9 mouse cellular contexts compared by ENCODE assay signal in genomic region chr19:46147511-46148371, GRCm38 (mm10). TPM values are rescaled to one million over a fixed set of nuclear protein-coding genes. Genes with fewer than 3 reads are reported as not detected.
DNase-seq lines count a peak whose midpoint lies in the region; ATAC-seq lines count a peak whose summit lies in the region.
"Had no signal": no experiment of that assay in that cellular context is flagged by ENCODE, and none has a peak within 500 bp of the region (broad histone marks: within the 10 kb centered on the region; RNA-seq: fewer than 3 reads in every experiment).

TSS of gene Pitx3 (minus strand) at chr19:46148326.

- DNase-seq in heart, adult 11 months: peak; percentile 93
- no peak for DNase-seq in heart, postnatal 25 days (ENCODE audit: low spot score)
- DNase-seq in embryo, embryonic 10 days (ENCODE audit: low spot score): peak; percentile 55
- peak; percentile 14 for DNase-seq in heart, adult 8-10 months (ENCODE audit: low spot score)
- DNase-seq in mesoderm, embryonic 11.5 days (ENCODE audit: low read depth, low spot score): peak; percentile 28
- no peak for DNase-seq in yolk sac, embryonic 10.5 days (ENCODE audit: low spot score)
- no peak for DNase-seq in left cerebral cortex, postnatal 14 days (ENCODE audit: low spot score in 2 of 2)

- intact Hi-C loops in heart, postnatal 25 days (cut with DNase I): no loop called here
- intact Hi-C loops in left cerebral cortex, postnatal 14 days (cut with DNase I): no loop called here

- no peak within 1 kb of the TSS for H3K27ac ChIP-seq in kidney, embryonic 15.5 days

- H3K27me3 ChIP-seq in kidney, embryonic 15.5 days: peaks cover 84% of the 10 kb centered on the region

- H3K36me3 ChIP-seq in kidney, embryonic 15.5 days: no peaks in the 10 kb centered on the region

- H3K4me3 ChIP-seq in kidney, embryonic 15.5 days (replicated peaks): peak within 1 kb of the TSS; percentile 56

- no peak; the same call in 1 of the 2 replicates for ATAC-seq in kidney, embryonic 15.5 days (replicated peaks; ENCODE audit: low FRiP score)

- WGBS in kidney, embryonic 15.5 days: under 1% methylated on average over 47 of the region's 47 CpGs

- H3K9ac ChIP-seq in kidney, embryonic 15.5 days: 0 out of 2 replicates have a peak within 1 kb of the TSS, but pooled peaks have one; percentile 7

- peaks cover 20% of the 10 kb centered on the region for H3K4me1 ChIP-seq in kidney, embryonic 15.5 days

- H3K9me3 ChIP-seq in kidney, embryonic 15.5 days (replicated peaks): no peaks in the 10 kb centered on the region

- H3K4me2 ChIP-seq in kidney, embryonic 15.5 days: peak within 1 kb of the TSS; percentile 88

RNA-seq across cellular contexts. Expression of gene Pitx3, which starts in this region (rescaled TPM):
- under 1 TPM; 0.42 to 0.61 TPM for total RNA-seq in heart, postnatal 25 days (2021)
- total RNA-seq in heart, adult 8-10 months (2022): 1 to 10 TPM in 2 of 4 experiments, under 1 TPM in 2; 0.34 to 1.7 (median 1.1) TPM
- 0.48 and 0.85 TPM in 2 replicates for polyA plus RNA-seq in kidney, embryonic 15.5 days (2015; fragmentation: Nextera tagmentation; extraction: Ambion mirVana)
- total RNA-seq in left cerebral cortex, postnatal 14 days (2021): not detected
- total RNA-seq: layer of hippocampus, postnatal 14 days had no signal

Comparison
In these comparisons a context has a peak if more than half of its experiments do, and no peak if none do; other contexts are left out.
1. DNase-seq: peak in heart, adult 11 months (single experiment), embryo, embryonic 10 days (single experiment), heart, adult 8-10 months (single experiment) and mesoderm, embryonic 11.5 days (single experiment); none in heart, postnatal 25 days (single experiment), yolk sac, embryonic 10.5 days (single experiment) and left cerebral cortex, postnatal 14 days (0 of 2).